Mouse (Mus musculus) layer of hippocampus, adult 2 months (tissue): Measurements from ENCODE around the gene Ptprd. TPM values are rescaled to one million over a fixed set of nuclear protein-coding genes. Genes with fewer than 3 reads are reported as not detected.
"Not testable (repeated sequence)": the region's sequence is repeated elsewhere in the genome, so short reads cannot be mapped to it uniquely, and the experiment has no call there.

Experiments
- DNase-seq, 2 experiments: peaks; one replicate each; pipeline ENCODE4 v3.0.0; 2022; ENCODE audit warnings: low spot score in 2 of 2
- H3K27ac ChIP-seq: fragments of 200-600 bp; 2 replicates; pipeline ENCODE4 v1.8.1; 2022
- H3K4me3 ChIP-seq: fragments of 200-600 bp; 2 replicates; pipeline ENCODE4 v1.8.1; 2022; ENCODE audit warnings: mild to moderate bottlenecking
- CTCF ChIP-seq: fragments of 200-600 bp; conservative IDR thresholded peaks from 2 replicates; pipeline ENCODE4 v1.8.1; 2022; ENCODE audit warnings: antibody characterized with exemption, mild to moderate bottlenecking, moderate library complexity
- total RNA-seq, 2 experiments: library from RNA; stranded (reverse); gene quantifications; 2 replicates each; pipeline ENCODE4 v1.2.3; 2021

Gene Ptprd
- total RNA-seq, 2 experiments from 2014 or later, result 153 to 172 TPM

DNA sequence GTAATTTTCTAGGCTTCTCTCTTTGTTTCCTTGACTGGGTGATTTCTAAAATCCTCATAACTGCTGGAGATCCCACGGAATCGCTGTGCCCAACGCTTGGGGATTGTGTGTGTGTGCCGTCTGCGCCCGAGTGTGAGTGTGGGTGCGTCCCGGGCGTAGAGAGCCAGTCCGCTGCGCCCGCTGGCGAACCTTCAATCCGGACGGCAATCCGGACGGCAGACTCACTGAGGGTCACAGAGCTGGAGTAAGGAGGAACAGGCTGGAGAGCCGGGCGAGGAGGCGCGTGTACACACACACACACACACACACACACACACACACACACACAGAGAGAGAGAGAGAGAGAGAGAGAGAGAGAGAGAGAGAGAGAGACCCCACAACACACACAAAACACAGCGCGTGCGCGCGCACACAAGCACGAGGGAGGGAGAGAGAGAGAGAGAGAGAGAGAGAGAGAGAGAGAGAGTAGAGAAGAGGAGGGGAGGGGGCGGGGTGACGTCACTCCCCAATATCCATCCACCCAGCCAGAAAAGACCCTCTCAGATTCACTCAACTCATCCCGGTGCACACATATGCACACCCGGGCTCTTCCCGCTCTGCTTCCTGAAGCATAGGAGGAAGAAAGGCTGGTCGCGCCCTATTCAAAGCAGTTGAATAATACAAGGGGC is 1761.3 kb downstream of the Ptprd start:
- H3K4me3 ChIP-seq, result peak overlapping the region; percentile 88
- TF ChIP-seq CTCF, result no peak
- peak overlapping the region; percentile 81 for H3K27ac ChIP-seq
- peak in 1 of 2 experiments; percentile 41 for DNase-seq

DNA sequence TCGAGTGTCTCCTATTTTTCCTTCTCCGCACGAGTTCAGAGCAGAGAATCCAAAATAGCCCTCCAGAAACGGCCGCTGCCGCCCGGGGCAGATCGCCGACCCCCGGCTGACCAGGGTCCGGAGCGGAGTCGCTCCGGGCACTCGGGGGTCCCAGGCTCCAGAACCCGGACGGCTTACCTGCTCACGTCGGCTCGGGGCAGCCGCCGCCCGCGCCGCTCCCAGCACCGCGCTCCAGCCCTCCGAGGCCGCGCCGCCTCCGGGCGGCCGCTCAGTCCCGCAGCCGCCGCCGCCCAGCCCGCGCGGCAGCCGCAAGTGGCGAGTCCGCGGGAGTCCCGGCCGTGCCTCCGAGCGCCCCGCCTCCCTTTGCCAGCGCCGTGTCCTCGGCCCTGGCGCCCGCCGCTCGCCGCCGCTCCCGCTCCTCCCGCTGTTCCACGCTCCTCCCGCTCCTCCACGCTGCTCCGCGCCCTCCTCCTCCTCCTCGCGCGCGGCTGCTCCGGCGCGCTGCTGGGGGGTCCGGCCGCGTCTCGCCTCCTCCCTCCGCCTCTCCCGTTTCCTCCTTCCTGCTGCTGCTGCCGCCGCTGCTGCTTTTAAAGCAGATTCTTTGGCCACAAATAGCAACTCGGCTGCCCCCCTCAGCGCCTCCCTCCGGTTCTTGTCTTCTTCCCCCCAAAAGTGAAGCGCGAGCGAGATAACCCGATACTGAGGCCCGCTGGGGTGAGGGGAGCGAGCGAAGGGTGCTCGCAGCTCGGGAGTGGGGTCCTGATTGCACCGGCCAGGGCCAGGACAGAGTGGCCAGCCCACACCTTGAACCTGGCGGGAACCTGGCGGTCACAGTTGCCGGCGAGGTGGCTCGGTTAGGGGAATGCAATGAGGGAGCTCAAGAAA is 1762.1 kb downstream of the Ptprd start:
- no peak for TF ChIP-seq CTCF

DNA sequence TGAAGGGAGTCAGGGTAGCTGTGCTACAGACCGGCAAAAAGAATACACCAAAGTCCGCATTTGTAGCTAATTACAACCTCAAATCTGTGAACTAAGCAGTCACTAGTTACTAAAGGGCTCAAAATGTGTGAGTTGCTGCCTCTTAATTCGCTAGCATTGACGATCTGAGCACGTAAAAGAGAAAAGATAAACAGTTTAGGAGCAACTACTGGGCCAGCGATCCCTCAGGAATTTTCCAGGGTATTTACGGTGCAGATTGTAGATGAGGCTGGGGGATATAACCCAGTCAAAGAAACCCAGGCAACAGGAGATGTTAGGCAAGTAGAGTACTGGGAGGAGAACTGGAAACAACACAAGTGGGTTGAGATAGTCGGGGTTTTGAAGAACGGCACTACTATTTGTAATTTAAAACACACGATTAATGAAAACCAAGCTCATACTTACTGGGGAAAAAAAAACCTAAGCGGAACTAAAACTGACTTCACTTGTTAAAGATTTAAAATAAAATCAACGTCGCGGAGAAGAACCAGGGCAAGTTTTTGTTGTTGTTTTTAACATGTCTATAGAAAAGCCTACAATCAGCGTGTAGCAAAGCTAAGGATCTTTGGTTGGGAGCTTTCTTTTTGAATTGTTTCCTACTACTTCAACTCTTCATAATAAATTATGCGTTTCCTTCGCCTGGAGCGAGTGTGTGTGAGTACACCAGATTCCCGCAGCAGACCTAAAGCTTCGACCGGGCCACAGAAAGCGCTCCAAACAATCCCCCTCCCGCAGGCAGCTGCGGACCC is 1762.9 kb downstream of the Ptprd start:
- Histone ChIP-seq H3K27ac (peak overlapping the region; percentile 81), H3K4me3 (peak overlapping the region; percentile 88)
- no peak for TF ChIP-seq CTCF
- DNase-seq, result no peak

More for the DNA sequence above, 1762.1 kb downstream of the Ptprd start:
- peak; percentile 44 to 50 for DNase-seq
- Histone ChIP-seq H3K4me3 (peak overlapping the region; percentile 88), H3K27ac (peak overlapping the region; percentile 81)

DNA sequence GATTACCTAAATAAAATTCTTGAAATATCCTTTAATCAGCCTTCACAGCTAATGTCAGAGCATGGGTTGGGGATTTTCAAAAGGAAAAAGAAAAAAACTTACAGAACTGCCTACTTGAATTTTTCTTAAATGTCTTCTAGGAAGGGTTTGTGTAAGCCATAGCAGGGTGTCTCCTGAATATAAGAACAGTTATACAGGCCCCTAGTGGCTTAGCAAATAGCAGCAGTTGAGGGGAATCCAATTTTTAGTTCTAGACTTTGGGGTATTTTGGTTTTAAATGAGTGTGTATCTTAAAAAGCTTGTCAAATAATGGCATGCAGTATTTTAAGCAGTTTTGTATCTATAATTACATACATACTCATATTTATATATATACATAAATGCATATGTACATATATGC is 1764.4 kb downstream of the Ptprd start:
- peak; percentile 87 for TF ChIP-seq CTCF

DNA sequence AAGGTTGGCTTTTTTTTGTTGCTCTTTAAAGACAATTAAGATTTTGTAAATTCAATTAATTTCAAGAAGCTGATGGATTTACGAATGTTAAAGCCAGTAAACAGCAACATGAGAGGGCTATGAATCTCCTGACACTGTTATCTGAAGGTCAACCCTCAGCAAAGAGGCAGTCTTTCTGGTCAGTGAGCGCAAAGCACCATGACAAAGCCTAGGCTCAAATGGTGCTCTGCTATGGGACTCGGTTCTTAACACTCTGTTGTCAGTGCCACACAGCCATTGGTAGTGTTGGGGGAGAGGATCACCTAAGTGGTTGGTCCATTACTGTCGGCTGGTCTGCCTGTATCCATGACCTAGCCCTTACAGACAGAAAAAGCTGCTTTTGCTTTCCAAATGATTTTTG is 1767.0 kb downstream of the Ptprd start:
- Histone ChIP-seq H3K27ac (no peak overlapping the region), H3K4me3 (no peak overlapping the region)

More for the DNA sequence above, 1764.4 kb downstream of the Ptprd start:
- DNase-seq, result no peak
- Histone ChIP-seq H3K27ac (0 out of 2 replicates have a peak overlapping the region, but pooled peaks have one; percentile 81), H3K4me3 (peak overlapping the region; percentile 88; the same call in 1 of the 2 replicates)

DNA sequence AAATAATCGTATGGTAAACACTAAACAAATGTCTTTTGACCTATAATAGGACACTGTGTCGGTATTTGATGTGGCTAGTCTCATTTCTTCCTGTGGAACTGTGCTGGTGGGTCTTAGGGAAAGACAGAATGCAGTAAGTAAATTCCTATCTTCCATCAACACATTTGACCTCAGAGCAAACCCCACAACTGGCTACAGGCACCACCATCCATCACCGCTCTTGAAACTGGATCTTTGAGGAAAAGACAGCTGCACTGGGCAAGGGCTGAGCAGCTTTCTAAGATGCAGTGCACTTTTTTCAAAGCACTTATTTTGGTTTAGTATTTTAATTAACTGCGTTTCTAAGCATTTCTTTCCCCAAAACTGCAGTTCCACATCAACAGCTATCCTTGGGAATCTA is 1768.2 kb downstream of the Ptprd start:
- H3K27ac ChIP-seq, result no peak overlapping the region
- TF ChIP-seq CTCF, result no peak
- H3K4me3 ChIP-seq, result no peak overlapping the region
- DNase-seq, result no peak

More for the DNA sequence above, 1767.0 kb downstream of the Ptprd start:
- no peak for DNase-seq
- no peak for TF ChIP-seq CTCF

DNA sequence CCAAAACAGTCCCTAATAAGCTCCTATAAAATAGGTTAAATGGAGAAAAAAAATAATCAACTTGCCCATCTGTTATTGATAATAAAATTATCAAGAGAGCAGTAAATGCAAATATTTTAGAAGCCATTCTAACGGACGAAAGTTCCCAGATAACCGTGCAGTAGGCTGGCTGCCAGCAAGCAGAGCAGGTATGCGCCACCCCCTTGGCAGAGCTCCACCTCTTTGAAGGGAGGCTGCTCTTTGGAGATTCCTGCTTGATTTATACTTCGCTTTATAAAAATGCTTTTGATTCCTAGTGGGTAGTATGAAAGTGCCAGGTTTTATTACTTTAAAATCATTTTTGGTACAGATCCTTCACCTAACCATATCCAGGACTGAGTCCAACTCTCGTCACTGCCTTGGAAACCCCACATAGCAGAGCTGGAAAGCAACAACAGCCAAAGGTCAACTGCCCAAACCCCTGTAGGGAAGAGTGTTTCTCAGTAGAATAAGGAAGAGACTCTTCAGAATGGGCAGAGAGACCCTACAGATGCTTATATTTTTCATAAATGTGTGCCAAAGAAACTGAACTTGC is 1770.9 kb downstream of the Ptprd start:
- no peak for DNase-seq
- peak overlapping the region; percentile 11; the same call in 1 of the 2 replicates for H3K4me3 ChIP-seq

DNA sequence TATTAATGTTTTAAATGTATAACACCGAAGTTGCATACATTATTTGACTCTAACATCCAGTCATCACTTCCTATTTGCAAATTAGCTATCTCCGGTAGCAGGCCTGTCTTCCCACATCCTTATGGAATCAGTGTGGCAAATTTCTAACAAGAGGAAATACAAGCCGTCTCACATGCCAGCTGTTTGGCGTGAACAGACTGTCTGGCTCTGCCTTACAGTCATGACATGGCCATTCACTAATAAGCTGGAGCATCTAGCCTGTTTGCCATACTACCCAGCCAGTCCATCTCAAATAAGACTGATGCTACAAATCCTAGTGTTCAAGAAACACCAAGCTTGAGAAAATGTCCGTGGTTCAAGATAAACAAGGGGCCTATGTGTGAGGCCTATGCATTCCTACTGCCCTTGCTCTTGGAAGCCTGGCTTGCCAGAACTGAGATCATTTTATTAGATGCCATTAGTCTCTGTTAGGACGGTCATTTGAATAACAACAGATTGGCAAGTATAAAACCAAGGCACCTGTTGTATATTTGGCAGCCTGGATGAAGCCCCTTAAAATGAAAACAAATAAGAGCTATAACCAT is 1773.2 kb downstream of the Ptprd start:
- DNase-seq, result no peak
- Histone ChIP-seq H3K27ac (no peak overlapping the region), H3K4me3 (no peak overlapping the region)
- no peak for TF ChIP-seq CTCF

More for the DNA sequence above, 1770.9 kb downstream of the Ptprd start:
- no peak for TF ChIP-seq CTCF
- H3K27ac ChIP-seq, result no peak overlapping the region

DNA sequence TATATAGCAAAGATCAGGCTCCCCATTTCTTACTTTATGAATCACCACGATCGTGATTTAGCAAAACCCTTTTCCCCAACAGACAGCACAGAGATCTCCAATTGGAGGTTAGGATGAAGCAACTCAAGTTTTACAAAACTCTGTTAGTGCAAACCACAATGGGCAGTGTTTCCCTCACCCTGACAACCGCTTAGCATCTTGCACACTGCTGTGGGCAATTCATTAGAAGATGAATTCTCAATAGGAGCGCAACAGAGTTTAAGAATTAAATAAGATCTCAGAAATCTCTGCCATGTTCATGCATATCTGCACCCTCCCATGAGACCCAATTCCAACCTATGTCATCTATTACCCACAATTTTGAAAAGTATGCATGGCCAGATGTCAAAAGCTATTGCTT is 1773.7 kb downstream of the Ptprd start:
- Histone ChIP-seq H3K4me3 (no peak overlapping the region), H3K27ac (0 out of 2 replicates have a peak overlapping the region, but pooled peaks have one; percentile 5)
- no peak for DNase-seq
- no peak for TF ChIP-seq CTCF

DNA sequence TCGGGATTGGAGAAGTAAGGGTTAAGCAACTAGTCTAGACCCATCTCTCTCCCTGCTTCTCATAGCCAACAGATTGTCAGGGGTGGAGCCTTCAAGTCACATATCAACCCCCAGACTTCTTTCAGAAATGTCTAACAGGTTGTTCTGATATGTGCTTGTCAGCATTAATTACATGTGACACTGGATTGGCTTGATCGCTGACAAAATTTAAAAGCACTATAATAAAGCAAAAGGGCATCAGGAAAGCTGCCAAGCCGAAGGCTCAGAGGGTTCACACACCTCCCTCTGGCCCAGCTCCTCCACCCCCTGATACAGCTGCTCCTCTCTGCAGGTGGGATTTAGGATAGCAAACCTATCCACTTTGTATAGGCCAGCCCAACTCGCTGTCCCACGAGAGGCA is 1775.8 kb downstream of the Ptprd start:
- no peak for TF ChIP-seq CTCF
- Histone ChIP-seq H3K4me3 (no peak overlapping the region), H3K27ac (0 out of 2 replicates have a peak overlapping the region, but pooled peaks have one; percentile 8)
- no peak for DNase-seq

DNA sequence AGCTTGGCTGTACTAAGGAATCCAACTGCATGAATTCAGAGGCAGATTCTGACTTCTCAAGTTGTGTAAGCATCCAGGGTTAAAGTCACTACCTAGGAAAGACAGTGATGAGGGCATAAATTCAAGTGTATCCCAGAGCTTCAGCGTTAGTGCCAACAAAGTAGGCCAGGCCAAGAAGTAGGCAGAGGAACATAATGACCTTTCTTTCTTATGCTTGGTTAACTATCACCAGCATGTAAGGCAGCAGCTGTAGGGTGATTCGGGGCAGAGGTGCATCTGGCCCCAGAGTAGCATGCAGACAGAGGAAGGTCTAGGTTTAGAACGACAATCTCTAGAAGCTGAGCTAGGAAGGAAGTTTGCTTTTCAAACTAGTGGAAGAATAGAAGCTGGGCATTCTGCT is 1782.0 kb downstream of the Ptprd start:
- no peak for DNase-seq
- Histone ChIP-seq H3K4me3 (no peak overlapping the region), H3K27ac (peak overlapping the region; percentile 61)
- TF ChIP-seq CTCF, result no peak

DNA sequence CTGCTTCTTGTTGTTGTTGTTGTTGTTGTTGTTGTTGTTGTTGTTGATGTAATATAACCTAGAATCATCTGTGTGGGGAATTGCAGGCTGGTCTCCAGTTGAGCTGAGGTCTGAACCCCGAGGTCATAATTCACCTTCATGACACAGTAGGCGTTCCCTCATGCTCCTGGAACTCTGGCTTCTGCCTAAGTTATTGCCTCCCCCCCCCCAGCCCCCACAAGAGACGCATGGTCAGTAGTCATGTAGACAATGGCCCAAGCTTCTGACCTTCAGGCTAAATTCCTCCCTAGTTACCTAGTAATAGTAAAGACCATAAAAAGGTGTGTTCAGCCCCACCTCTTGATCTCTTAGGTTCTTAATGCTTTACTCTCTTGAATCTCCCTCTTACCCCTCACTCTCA is 1784.7 kb downstream of the Ptprd start:
- not testable (repeated sequence) for H3K4me3 ChIP-seq, H3K27ac ChIP-seq, DNase-seq
